Mouse (Mus musculus): ENCODE measurements around the gene Med10.

DNA sequence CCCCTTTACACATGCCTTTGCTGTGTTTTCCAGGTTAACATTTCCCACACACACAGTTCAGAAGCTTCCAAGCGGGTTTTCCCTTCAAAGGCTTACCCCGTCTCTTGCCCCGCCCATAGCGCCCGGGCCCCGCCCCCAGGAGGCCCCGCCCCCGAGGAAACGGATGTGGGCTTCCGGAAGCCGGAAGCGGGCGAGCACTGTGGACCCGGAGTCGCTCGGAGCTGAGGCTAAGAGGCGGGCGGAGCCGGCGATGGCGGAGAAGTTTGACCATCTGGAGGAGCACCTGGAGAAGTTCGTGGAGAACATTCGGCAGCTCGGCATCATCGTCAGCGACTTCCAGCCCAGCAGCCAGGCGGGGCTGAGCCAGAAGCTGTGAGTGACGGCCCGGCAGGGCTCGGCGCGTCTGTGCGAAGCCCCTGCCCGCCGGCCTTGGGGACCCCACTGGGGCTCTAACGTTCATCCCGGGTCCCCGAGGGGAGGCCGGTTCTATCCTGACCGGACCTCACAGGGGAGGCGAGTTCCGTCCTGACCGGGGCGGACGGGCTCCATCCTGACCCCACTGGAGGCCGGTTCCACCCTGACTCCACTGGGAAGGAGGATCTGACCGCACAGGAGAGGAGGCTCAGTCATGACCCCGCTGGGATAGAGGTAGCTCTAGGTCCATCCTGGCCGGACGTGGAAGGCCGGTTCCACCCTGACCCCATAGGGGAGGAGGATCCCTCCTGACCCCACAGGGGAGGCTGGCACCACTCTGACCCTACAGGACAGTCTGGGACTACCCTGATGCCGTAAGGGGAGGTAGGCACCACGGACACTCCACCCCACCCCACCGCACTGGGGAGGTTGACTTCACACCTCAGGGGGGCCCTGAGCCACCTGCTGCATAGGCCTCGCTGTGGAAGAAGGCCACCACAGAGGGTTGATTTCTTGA, 7.8 kb downstream of the Med10 start:
- TF ChIP-seq CTCF (IDR thresholded peaks at IDR 0.05; ENCODE audit: control insufficient read depth, insufficient read depth, insufficient read length): no peak
- TF ChIP-seq MYOG (IDR thresholded peaks at IDR 0.05; ENCODE audit: control insufficient read depth, extremely low read depth, insufficient read length): no peak

Data from C2C12 (cell line).